ENCODE assay signal across 14 mouse cellular contexts in genomic region chr2:122163430-122164195, GRCm38 (mm10). TPM values are rescaled to one million over a fixed set of nuclear protein-coding genes. Genes with fewer than 3 reads are reported as not detected.
DNase-seq lines count a peak whose midpoint lies in the region; TF ChIP-seq lines count a peak whose summit lies in the region.
"Had no signal": no experiment of that assay in that cellular context is flagged by ENCODE, and none has a peak within 500 bp of the region (broad histone marks: within the 10 kb centered on the region; RNA-seq: fewer than 3 reads in every experiment).

No protein-coding gene starts in this region.

- no peaks in the 10 kb centered on the region for H3K36me3 ChIP-seq in heart, embryonic 10.5 days
- no peaks in the 10 kb centered on the region for H3K36me3 ChIP-seq in heart, adult 2 months (ENCODE audit: control insufficient read depth, insufficient read depth, low read length)
- H3K36me3 ChIP-seq: forebrain, embryonic 15.5 days; neural tube, embryonic 15.5 days had no signal

- no peak overlapping the region for H3K4me3 ChIP-seq in heart, embryonic 10.5 days
- H3K4me3 ChIP-seq in heart, adult 2 months = no peak overlapping the region
- no peak overlapping the region for H3K4me3 ChIP-seq in embryonic fibroblast, embryonic 13.5 days (ENCODE audit: insufficient read depth, low read length)
- H3K4me3 ChIP-seq: forebrain, embryonic 15.5 days; neural tube, embryonic 15.5 days had no signal

- H3K9me3 ChIP-seq in heart, embryonic 10.5 days = no peaks in the 10 kb centered on the region
- H3K9me3 ChIP-seq: forebrain, embryonic 15.5 days; neural tube, embryonic 15.5 days had no signal

- no peaks in the 10 kb centered on the region for H3K79me2 ChIP-seq in heart, adult 2 months (replicated peaks; ENCODE audit: control insufficient read depth, insufficient read depth, low read length)

- no peak overlapping the region for H3K27ac ChIP-seq in heart, embryonic 10.5 days
- H3K27ac ChIP-seq in heart, adult 2 months = no peak overlapping the region
- H3K27ac ChIP-seq in embryonic fibroblast, embryonic 13.5 days (ENCODE audit: insufficient read depth, low read length) = peak overlapping the region; percentile 59
- H3K27ac ChIP-seq: forebrain, embryonic 15.5 days; neural tube, embryonic 15.5 days had no signal

- H3K9ac ChIP-seq in heart, adult 2 months (ENCODE audit: low read depth, low read length) = no peak overlapping the region
- H3K9ac ChIP-seq: forebrain, embryonic 15.5 days; neural tube, embryonic 15.5 days had no signal

- peaks cover 13% of the 10 kb centered on the region for H3K4me1 ChIP-seq in heart, embryonic 10.5 days
- H3K4me1 ChIP-seq in heart, adult 2 months (ENCODE audit: control insufficient read depth, insufficient read depth, low read length) = peaks cover 3% of the 10 kb centered on the region
- peaks cover 16% of the 10 kb centered on the region for H3K4me1 ChIP-seq in embryonic fibroblast, embryonic 13.5 days (ENCODE audit: control insufficient read depth, insufficient read depth, low read length)
- H3K4me1 ChIP-seq: forebrain, embryonic 15.5 days; neural tube, embryonic 15.5 days had no signal

- no peak for TF ChIP-seq EP300 in heart, adult 2 months (IDR thresholded peaks at IDR 0.05; ENCODE audit: insufficient read depth, low read depth, low read length)

- intact Hi-C loops in heart, adult 2 months (cut with DNase I) = no loop called here

- no peak for TF ChIP-seq CTCF in heart, adult 2 months (IDR thresholded peaks at IDR 0.05)
- TF ChIP-seq CTCF in embryonic fibroblast, embryonic 13.5 days (IDR thresholded peaks at IDR 0.05; ENCODE audit: borderline replicate concordance, insufficient read depth, low read length) = no peak

- no peaks in the 10 kb centered on the region for H3K27me3 ChIP-seq in heart, embryonic 10.5 days (ENCODE audit: insufficient read depth, poor library complexity, severe bottlenecking)
- H3K27me3 ChIP-seq in heart, adult 2 months (ENCODE audit: control insufficient read depth, insufficient read depth, low read length) = no peaks in the 10 kb centered on the region
- H3K27me3 ChIP-seq: forebrain, embryonic 15.5 days; neural tube, embryonic 15.5 days had no signal

- no peak for TF ChIP-seq POLR2A in heart, adult 2 months (IDR thresholded peaks at IDR 0.05; ENCODE audit: insufficient read depth, low read depth, low read length)
- no peak for TF ChIP-seq POLR2A in embryonic fibroblast, embryonic 13.5 days (IDR thresholded peaks at IDR 0.05; ENCODE audit: low read depth, low read length)

- 70% methylated on average over 13 of the region's 13 CpGs for WGBS in heart, embryonic 10.5 days
- 59% methylated on average over 13 of the region's 13 CpGs for WGBS in heart, adult 2 months

- peak; percentile 71 for DNase-seq in heart, embryonic 10.5 days (ENCODE audit: low spot score)
- no peak for DNase-seq in heart, adult 2 months
- peak; percentile 16 for DNase-seq in right cerebral cortex, postnatal 25 days
- DNase-seq in right cerebral cortex, postnatal 14 days = no peak
- DNase-seq in right cerebral cortex, postnatal 36 days (ENCODE audit: low spot score in 2 of 2) = peak; percentile 16 to 54
- DNase-seq in urinary bladder, postnatal 36 days (ENCODE audit: low spot score in 2 of 2) = no peak
- no peak for DNase-seq in MN1 (ENCODE audit: low spot score)
- DNase-seq: cerebellum, postnatal 10 days; kidney, adult 2 months; layer of hippocampus, postnatal 36 days had no signal

RNA-seq across cellular contexts. Expression of gene Trim69, which starts 3.1 kb away (rescaled TPM):
- 0.11 TPM in 1 of 2 replicates, not detected in the other for polyA plus RNA-seq in heart, embryonic 10.5 days (2016; fragmentation: Nextera tagmentation; extraction: Ambion mirVana)
- total RNA-seq in heart, adult 2 months (2021) = not detected
- 0.15 TPM in 1 of 2 replicates, not detected in the other for polyA plus RNA-seq in heart, adult 2 months (2012; rRNA removed)
- 0.37 and 0.68 TPM in 2 replicates for polyA plus RNA-seq in embryonic fibroblast, embryonic 13.5 days (2011; ENCODE audit: insufficient read length, low read depth, missing spikeins)
- total RNA-seq: heart, postnatal 10 days; layer of hippocampus, postnatal 36 days had no signal
- polyA plus RNA-seq: forebrain, embryonic 15.5 days; kidney, adult 2 months; neural tube, embryonic 15.5 days had no signal

RNA-seq across cellular contexts. Expression of gene B2m, which starts 16.1 kb away (rescaled TPM):
- 143 and 154 TPM in 2 replicates for polyA plus RNA-seq in heart, embryonic 10.5 days (2016; fragmentation: Nextera tagmentation; extraction: Ambion mirVana)
- total RNA-seq in heart, adult 2 months (2021) = 100 to 1,000 TPM; 201 to 240 TPM
- 400 and 574 TPM in 2 replicates for polyA plus RNA-seq in heart, adult 2 months (2012; rRNA removed)
- 1,628 and 1,672 TPM in 2 replicates for polyA plus RNA-seq in embryonic fibroblast, embryonic 13.5 days (2011; ENCODE audit: insufficient read length, low read depth, missing spikeins)

RNA-seq across cellular contexts. Expression of gene Patl2, which starts 22.4 kb away (rescaled TPM):
- 0.05 TPM in 1 of 2 replicates, not detected in the other for polyA plus RNA-seq in heart, embryonic 10.5 days (2016; fragmentation: Nextera tagmentation; extraction: Ambion mirVana)
- not detected for total RNA-seq in heart, adult 2 months (2021)
- polyA plus RNA-seq in heart, adult 2 months (2012; rRNA removed) = not detected in 2 replicates
- not detected in 2 replicates for polyA plus RNA-seq in embryonic fibroblast, embryonic 13.5 days (2011; ENCODE audit: insufficient read length, low read depth, missing spikeins)
- total RNA-seq: heart, postnatal 10 days had no signal
- polyA plus RNA-seq: forebrain, embryonic 15.5 days; kidney, adult 2 months; neural tube, embryonic 15.5 days had no signal

RNA-seq across cellular contexts. Expression of gene Terb2, which starts 22.5 kb away (rescaled TPM):
- not detected in 2 replicates for polyA plus RNA-seq in heart, embryonic 10.5 days (2016; fragmentation: Nextera tagmentation; extraction: Ambion mirVana)
- not detected for total RNA-seq in heart, adult 2 months (2021)
- polyA plus RNA-seq in heart, adult 2 months (2012; rRNA removed) = not detected in 2 replicates
- not detected in 2 replicates for polyA plus RNA-seq in embryonic fibroblast, embryonic 13.5 days (2011; ENCODE audit: insufficient read length, low read depth, missing spikeins)
- total RNA-seq: heart, postnatal 10 days; layer of hippocampus, postnatal 36 days had no signal
- polyA plus RNA-seq: forebrain, embryonic 15.5 days; kidney, adult 2 months; neural tube, embryonic 15.5 days had no signal

RNA-seq across cellular contexts. Expression of gene Spg11, which starts 45.4 kb away (rescaled TPM):
- 8.2 and 8.8 TPM in 2 replicates for polyA plus RNA-seq in heart, embryonic 10.5 days (2016; fragmentation: Nextera tagmentation; extraction: Ambion mirVana)
- 10 to 100 TPM; 10.8 to 11.3 TPM for total RNA-seq in heart, adult 2 months (2021)
- 3.8 and 6.7 TPM in 2 replicates for polyA plus RNA-seq in heart, adult 2 months (2012; rRNA removed)
- polyA plus RNA-seq in embryonic fibroblast, embryonic 13.5 days (2011; ENCODE audit: insufficient read length, low read depth, missing spikeins) = 21.0 and 21.7 TPM in 2 replicates

Comparison
In these comparisons a context has a peak if more than half of its experiments do, and no peak if none do; other contexts are left out.
1. DNase-seq: peak in heart, embryonic 10.5 days (single experiment), right cerebral cortex, postnatal 25 days (single experiment) and right cerebral cortex, postnatal 36 days (2 of 2); none in heart, adult 2 months (0 of 2), right cerebral cortex, postnatal 14 days (single experiment), urinary bladder, postnatal 36 days (0 of 2) and MN1 (single experiment).